Comparison of ENCODE assay signal across 8 mouse cellular contexts in genomic region chr12:106527699-106528434, GRCm38 (mm10).
A peak's percentile ranks its signal among the peaks of the same experiment; 100 is the strongest.
DNase-seq lines count a peak whose midpoint lies in the region; ATAC-seq lines count a peak whose summit lies in the region.

No protein-coding gene starts in this region.

- peak; percentile 8 to 12 for DNase-seq in cerebellum, postnatal 25 days
- no peak for DNase-seq in cerebellum, adult 8-10 months
- DNase-seq in right cerebral cortex, postnatal 4 days: peak; percentile 21
- no peak for DNase-seq in right cerebral cortex, postnatal 25 days
- peak; percentile 60 for DNase-seq in limb, embryonic 10.5 days (ENCODE audit: low spot score)
- DNase-seq in thymus, postnatal 25 days: peak; percentile 11
- DNase-seq in natural killer cell, adult 2 months (ENCODE audit: low spot score in 2 of 2): no peak

- H3K4me3 ChIP-seq in limb, embryonic 10.5 days: peak overlapping the region; percentile 17; the same call in 1 of the 2 replicates

- no peak overlapping the region for H3K27ac ChIP-seq in limb, embryonic 10.5 days

- peaks cover 60% of the 10 kb centered on the region for H3K27me3 ChIP-seq in limb, embryonic 10.5 days (ENCODE audit: low read depth, poor library complexity, severe bottlenecking)

- peaks cover 23% of the 10 kb centered on the region for H3K4me1 ChIP-seq in limb, embryonic 10.5 days

- no peaks in the 10 kb centered on the region for H3K9me3 ChIP-seq in limb, embryonic 10.5 days (replicated peaks)

- H3K36me3 ChIP-seq in limb, embryonic 10.5 days: no peaks in the 10 kb centered on the region

- ATAC-seq in megakaryocyte progenitor cell, adult 5-6 weeks (replicated peaks; ENCODE audit: poor library complexity): no peak

- WGBS in limb, embryonic 10.5 days: 8% methylated on average over 20 of the region's 20 CpGs

Comparison
In these comparisons a context has a peak if more than half of its experiments do, and no peak if none do; other contexts are left out.
1. DNase-seq: peak in cerebellum, postnatal 25 days (2 of 2), right cerebral cortex, postnatal 4 days (single experiment), limb, embryonic 10.5 days (single experiment) and thymus, postnatal 25 days (single experiment); none in cerebellum, adult 8-10 months (single experiment), right cerebral cortex, postnatal 25 days (single experiment) and natural killer cell, adult 2 months (0 of 2).